9 mouse cellular contexts compared by ENCODE assay signal in genomic region chr2:93439812-93440559, GRCm38 (mm10). TPM values are rescaled to one million over a fixed set of nuclear protein-coding genes. Genes with fewer than 3 reads are reported as not detected.
DNase-seq lines count a peak whose midpoint lies in the region; ATAC-seq and TF ChIP-seq lines count a peak whose summit lies in the region.
"Had no signal": no experiment of that assay in that cellular context is flagged by ENCODE, and none has a peak within 500 bp of the region (broad histone marks: within the 10 kb centered on the region; RNA-seq: fewer than 3 reads in every experiment).

No protein-coding gene starts in this region.

- no peak for ATAC-seq in hindbrain, embryonic 13.5 days (ENCODE audit: low FRiP score)
- ATAC-seq in lung, embryonic 15.5 days (ENCODE audit: borderline replicate concordance, extremely low read depth, low FRiP score, low TSS enrichment): peak; percentile 65

- TF ChIP-seq CTCF in left cerebral cortex, adult 2 months (IDR thresholded peaks at IDR 0.05): no peak

- no peaks in the 10 kb centered on the region for H3K9me3 ChIP-seq in hindbrain, embryonic 13.5 days
- no peaks in the 10 kb centered on the region for H3K9me3 ChIP-seq in lung, embryonic 15.5 days

- no peaks in the 10 kb centered on the region for H3K27me3 ChIP-seq in hindbrain, embryonic 13.5 days
- no peaks in the 10 kb centered on the region for H3K27me3 ChIP-seq in lung, embryonic 15.5 days
- H3K27me3 ChIP-seq: CH12.LX had no signal

- WGBS in hindbrain, embryonic 13.5 days: 58% methylated on average over 12 of the region's 12 CpGs
- 46% methylated on average over 12 of the region's 12 CpGs for WGBS in lung, embryonic 15.5 days

- intact Hi-C loops in gastrocnemius, postnatal 14 days (cut with DNase I; ENCODE audit: low total_unique reads): no loop called here
- intact Hi-C loops in left cerebral cortex, adult 2 months (cut with DNase I): no loop called here

- no peak overlapping the region for H3K9ac ChIP-seq in hindbrain, embryonic 13.5 days
- no peak overlapping the region for H3K9ac ChIP-seq in lung, embryonic 15.5 days

- peaks cover 19% of the 10 kb centered on the region for H3K4me1 ChIP-seq in hindbrain, embryonic 13.5 days (replicated peaks)
- peaks cover 32% of the 10 kb centered on the region for H3K4me1 ChIP-seq in lung, embryonic 15.5 days

- peak; percentile 66 for DNase-seq in gastrocnemius, postnatal 14 days
- no peak for DNase-seq in gastrocnemius, postnatal 25 days
- DNase-seq in NIH3T3 (ENCODE audit: low read depth): peak; percentile 7
- DNase-seq in layer of hippocampus, adult 9-11 months: no peak
- no peak for DNase-seq in cerebellum, adult 18-20 months
- no peak for DNase-seq in left cerebral cortex, adult 2 months (ENCODE audit: extremely low spot score in 1 of 2, low spot score in 2 of 2)

- H3K27ac ChIP-seq in hindbrain, embryonic 13.5 days: peak overlapping the region; percentile 59
- 0 out of 2 replicates have a peak overlapping the region, but pooled peaks have one; percentile 1 for H3K27ac ChIP-seq in lung, embryonic 15.5 days
- no peak overlapping the region for H3K27ac ChIP-seq in left cerebral cortex, adult 2 months

- no peak overlapping the region for H3K4me2 ChIP-seq in hindbrain, embryonic 13.5 days
- H3K4me2 ChIP-seq in lung, embryonic 15.5 days: no peak overlapping the region

- no peaks in the 10 kb centered on the region for H3K36me3 ChIP-seq in hindbrain, embryonic 13.5 days
- no peaks in the 10 kb centered on the region for H3K36me3 ChIP-seq in lung, embryonic 15.5 days

- H3K4me3 ChIP-seq in hindbrain, embryonic 13.5 days: no peak overlapping the region
- H3K4me3 ChIP-seq in lung, embryonic 15.5 days: no peak overlapping the region
- no peak overlapping the region for H3K4me3 ChIP-seq in left cerebral cortex, adult 2 months

RNA-seq across cellular contexts. Expression of gene Cd82, which starts 23.0 kb away (rescaled TPM):
- total RNA-seq in gastrocnemius, postnatal 14 days (2021): 10 to 100 TPM; 15.6 to 26.3 TPM
- 10 to 100 TPM in 1 of 2 experiments, 1 to 10 TPM in 1; 9.1 to 12.0 TPM for total RNA-seq in gastrocnemius, postnatal 25 days (2021)
- polyA plus RNA-seq in hindbrain, embryonic 13.5 days (2015; fragmentation: Nextera tagmentation; extraction: Ambion mirVana): 19.8 and 23.7 TPM in 2 replicates
- 50.3 and 59.2 TPM in 2 replicates for polyA plus RNA-seq in lung, embryonic 15.5 days (2015; fragmentation: Nextera tagmentation; extraction: Ambion mirVana)
- 10 to 100 TPM; 12.8 to 17.8 TPM for total RNA-seq in left cerebral cortex, adult 2 months (2021)

Comparison
In these comparisons a context has a peak if more than half of its experiments do, and no peak if none do; other contexts are left out.
1. DNase-seq: peak in gastrocnemius, postnatal 14 days (single experiment) and NIH3T3 (single experiment); none in gastrocnemius, postnatal 25 days (single experiment), layer of hippocampus, adult 9-11 months (single experiment), cerebellum, adult 18-20 months (0 of 2) and left cerebral cortex, adult 2 months (0 of 2).